Mouse (Mus musculus) T-cell, adult 2 months (primary cell): ENCODE measurements at regions not wholly inside any gene's neighbourhood (a gene's known extent, or its start where the extent isn't known, plus 50 kb on each side); places are given as distances from the start of the nearest gene placed in this dataset.

ENCODE experiments used
- DNase-seq: peaks from one replicate; pipeline ENCODE4 v3.0.0; 2022; ENCODE audit warnings: low spot score

- no peak for DNase-seq
Observed at GRCm38 (mm10) chr6:51754239-51754681, 230.6 kb downstream of the Snx10 start.

GRCm38 (mm10) chr6:51757131-51757530, 233.4 kb downstream of the Snx10 start:
- DNase-seq: no peak

GRCm38 (mm10) chr6:51757746-51758145, 234.0 kb downstream of the Snx10 start:
- no peak for DNase-seq

DNA sequence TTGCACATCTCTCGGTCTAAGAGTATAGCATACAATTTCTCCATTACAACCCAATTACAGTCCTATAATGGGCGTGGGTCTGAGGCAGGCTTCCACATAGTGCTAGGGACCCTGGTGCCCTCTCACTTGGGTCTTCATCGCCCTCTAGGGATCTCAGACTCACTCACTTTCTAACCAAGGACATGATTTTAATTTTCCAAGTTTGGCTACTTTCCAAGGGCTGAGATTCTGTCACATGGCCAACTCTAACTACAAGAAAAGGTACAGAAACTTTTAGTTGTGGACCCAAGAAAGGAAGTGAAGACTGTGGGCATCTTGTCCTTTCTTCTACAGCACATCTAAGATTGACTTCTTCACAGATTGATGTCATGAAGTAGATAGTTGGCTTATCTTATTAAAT, 235.1 kb downstream of the Snx10 start:
- DNase-seq: no peak

GRCm38 (mm10) chr6:51760372-51760771, 236.7 kb downstream of the Snx10 start:
- no peak for DNase-seq

DNA sequence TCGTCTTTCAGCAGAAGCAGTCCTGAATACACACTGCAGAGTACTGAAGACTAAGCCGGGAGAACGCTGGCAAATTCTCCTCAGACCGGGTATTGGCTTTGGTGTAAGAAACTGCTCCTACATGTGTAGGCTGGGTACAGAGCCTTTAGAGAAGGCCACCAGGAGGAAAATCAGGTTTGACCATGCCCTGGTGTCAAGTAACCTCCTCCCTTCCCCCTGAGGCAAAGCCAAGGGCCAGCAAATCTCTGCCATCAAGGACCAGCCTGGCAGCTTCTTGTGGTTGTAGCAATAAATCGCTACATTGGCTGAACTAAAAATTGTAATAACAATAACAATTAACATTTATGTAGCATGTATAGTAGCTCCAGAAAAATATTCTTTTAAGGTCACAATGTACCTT, 237.8 kb downstream of the Snx10 start:
- no peak for DNase-seq

DNA sequence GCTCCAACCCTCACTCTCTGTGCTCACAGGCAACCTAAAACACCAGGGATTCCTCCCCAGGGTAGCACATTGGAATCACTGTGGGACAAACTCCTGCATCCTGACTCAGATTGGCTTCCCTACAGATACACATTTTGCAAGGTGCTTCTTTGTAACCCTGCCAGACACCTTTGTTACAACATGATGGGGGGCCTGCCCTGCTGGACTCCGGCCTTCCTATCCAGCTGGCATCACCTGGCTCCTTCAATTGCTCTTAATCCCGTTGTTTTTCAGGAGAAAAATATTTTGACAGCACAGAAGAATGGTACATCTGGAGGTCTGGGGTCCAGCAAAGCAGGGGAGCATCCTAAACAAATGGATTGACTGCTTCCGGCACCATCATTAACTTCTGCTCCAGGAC, 242.8 kb downstream of the Snx10 start:
- no peak for DNase-seq

DNA sequence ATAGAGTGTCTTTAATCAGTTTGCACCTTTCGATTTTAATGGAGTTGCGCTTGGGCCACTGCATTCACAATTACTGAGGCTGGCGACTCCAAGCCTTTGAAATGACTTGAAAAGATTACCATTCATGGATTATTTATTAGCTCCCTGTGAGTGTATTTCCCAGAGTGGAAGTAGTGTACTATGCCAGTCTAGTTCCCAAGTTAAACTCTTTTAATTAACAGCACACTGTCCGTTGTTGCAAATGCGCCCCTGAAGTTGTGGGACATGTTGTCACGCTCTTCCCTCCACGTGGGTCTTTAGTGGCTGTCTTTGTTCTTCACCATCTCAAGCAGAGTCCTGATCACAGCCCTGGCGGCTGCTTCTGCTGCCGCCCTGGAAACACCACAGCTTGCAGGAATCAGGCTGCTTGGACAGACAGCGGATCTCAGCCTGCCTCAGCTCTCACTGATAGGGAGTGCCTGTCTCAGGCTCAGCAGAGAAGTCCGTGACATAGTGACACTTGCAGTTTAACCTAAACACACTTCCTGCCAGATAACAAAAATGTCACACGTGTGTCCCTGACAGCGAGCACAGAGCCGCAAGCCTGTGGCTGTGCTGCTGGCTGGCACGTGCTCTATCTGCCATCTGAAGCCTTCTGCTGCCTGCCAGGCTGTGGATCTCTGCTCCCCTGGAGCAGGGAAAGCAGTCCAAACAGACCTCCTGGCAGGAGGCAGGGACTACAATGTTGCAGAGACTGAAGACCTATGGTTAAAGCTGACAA, 244.1 kb downstream of the Snx10 start:
- peak; percentile 10 for DNase-seq

DNA sequence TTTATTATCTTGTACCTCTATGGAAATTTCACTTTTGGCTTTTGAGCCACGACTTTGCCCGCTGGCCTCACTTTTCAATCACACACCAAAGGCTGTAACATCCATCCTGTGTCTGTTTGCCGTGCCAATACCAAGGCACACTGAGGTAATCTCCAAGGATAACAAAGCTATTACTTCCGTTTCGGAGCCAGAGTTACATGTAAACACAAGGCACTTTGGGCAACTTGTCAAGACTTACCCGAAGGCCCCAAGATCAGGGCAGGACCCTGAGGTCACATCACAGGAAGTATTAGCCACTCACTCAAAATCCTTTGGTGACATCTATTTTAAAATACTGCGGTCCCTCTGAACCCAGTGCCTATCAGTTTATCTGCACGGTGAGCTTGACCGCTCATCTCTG, 241.3 kb downstream of the Skap2 start:
- DNase-seq: no peak

DNA sequence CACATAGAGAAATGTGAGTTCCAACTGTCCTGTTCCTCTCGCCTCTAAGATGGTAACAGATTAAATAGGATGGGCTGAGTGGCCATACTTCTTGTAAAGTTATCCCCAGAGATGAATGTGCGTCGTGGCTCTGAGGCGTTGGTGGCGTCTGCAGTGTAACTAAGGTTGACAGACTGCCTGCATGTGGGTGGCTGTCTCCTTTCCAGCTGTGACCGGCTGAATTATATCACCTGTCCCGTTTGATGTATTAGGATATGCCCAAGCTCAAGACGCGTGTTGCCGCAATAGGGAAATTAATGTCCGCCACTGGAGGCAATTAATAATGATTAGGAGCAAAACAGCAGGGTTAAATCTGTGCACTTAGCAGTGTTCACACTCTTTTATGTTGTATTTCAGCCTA, 240.9 kb downstream of the Skap2 start:
- DNase-seq: no peak

DNA sequence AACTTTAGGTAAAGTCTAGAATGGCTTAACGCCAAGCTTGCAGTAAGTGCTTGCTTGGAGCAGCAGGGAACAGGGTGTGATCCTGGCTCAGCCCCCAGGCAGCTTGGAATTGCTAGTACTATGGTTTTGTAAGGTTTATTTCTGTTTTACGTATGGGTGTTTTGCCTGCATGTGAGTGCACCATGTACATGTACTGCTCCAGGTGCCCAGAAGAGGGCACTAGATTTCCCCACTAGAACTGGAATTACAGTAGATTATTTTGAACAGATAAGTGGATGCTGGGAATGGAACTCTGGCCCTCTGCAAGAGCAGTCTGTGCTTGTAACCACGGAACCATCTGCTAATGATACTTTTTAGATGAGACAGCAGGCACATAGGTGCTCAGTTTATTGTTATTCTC, 237.6 kb downstream of the Skap2 start:
- no peak for DNase-seq

DNA sequence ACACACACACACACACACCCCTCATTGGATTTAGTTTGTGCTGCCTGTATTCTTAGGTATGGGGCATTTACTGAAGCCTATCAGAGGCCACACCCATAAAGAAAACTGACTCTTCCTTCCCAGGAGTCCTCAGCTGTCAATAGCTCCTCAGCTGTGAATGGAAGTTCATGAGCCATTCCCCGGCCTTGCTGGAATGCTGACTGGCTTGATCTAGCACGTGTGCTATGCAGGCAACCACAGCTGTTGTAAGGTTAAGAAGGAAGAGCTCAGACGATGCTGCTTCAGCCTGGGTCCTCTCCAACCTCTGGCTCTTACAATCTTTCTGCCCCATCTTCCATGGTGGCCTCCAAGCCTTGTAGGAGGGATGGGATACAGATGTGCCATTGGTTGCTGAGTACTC, 226.7 kb downstream of the Skap2 start:
- no peak for DNase-seq

DNA sequence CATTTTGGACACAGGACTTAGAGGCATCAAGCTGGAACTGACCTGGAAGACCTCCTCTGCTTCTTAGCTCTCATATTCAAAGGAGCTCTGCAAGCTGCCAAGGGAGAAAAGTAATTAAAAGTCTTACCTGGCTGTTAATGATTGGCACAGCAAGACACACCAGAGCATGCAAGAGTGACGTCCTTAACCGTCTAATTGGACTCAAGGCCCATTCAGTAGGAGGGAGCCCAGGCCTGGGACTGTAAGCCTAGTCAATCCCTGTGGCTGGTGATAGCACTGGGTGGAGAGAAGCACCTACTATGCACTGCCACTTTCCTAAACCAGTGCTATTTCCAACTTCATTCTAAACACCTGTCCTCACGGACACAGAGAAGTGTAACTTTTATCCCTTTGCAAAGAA, 225.5 kb downstream of the Skap2 start:
- no peak for DNase-seq

DNA sequence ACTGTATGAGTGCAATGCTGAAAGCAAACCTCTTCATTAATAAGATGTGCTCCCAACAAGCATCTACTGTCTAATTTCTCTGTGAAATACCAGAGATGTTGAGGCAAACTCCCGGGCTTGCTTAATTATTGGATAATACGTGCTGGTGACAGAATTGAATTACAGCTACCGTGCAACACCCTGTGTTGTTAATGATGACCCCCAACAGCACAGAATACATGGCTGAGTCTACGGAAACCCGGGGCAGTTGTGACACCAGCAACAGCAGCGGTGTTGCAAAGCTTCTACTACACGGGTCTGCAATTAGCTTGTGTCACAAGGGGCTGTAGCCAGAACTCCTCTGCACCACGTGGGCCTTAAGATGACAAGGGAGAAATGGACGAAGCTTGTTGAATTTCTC, 224.2 kb downstream of the Skap2 start:
- DNase-seq: no peak

GRCm38 (mm10) chr6:51790293-51790692, 222.1 kb downstream of the Skap2 start:
- DNase-seq: no peak

DNA sequence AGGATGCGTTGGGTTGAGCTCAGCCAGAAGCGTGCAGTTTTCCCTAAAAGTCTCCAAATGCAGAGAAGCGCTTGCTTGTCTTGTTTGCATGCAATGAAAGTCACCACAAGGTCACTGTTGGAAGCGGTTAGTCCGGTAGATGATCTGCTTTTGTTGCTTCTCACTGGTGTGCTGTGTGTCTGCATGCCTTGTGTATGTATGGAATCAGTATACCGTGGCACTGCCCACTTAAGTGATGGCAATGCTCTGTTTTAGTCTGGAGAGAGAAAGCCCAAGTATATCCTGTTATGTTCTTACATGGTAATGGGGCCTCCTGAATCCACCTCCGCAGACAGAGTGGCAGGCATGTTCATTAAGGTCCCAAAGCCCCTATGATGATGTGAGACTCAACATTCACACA, 221.7 kb downstream of the Skap2 start:
- no peak for DNase-seq

GRCm38 (mm10) chr6:51795300-51795699, 217.0 kb downstream of the Skap2 start:
- peak; percentile 25 for DNase-seq

DNA sequence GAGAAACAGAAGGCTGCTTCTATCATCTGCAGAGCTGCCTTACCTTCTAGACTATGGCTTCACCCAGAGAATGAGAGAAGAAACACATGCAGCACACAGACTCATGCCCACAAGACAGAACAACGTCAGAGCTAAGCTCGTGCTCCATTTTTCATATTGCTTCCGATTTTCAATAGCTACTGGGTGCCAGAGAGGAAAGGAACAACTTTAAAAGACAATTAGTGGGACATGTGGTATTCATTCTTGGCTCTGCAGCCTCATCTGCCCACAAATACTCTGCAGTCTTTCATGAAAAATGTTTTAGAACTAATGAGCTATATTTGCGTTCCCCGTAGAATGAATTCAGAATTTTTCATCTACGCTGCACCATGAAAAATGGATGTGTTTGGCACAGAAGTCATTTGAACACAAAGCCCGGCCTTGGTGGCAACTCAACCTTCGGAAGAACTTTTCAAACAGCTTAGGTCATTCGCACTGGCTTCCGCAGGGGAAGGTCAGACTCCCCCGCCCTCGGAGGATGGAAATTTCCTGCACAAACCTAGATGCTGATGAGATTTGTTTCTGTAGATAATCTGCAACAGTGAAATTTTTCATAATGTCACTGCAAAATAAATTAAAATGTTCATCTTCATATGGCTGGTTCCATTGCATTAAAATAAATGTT, 213.6 kb downstream of the Skap2 start:
- no peak for DNase-seq

GRCm38 (mm10) chr6:51805656-51806055, 206.7 kb downstream of the Skap2 start:
- no peak for DNase-seq
